Mouse (Mus musculus) neural tube, embryonic 14.5 days (tissue): Measurements from ENCODE around the gene Atp2b1. TPM values are rescaled to one million over a fixed set of nuclear protein-coding genes. Genes with fewer than 3 reads are reported as not detected.

Experiments used
- ATAC-seq: fragments of 200-750 bp; cut with Nextera tagmentation; 2 replicates; pipeline ENCODE4 v1.8.0; 2017; ENCODE audit warnings: low read depth, mild to moderate bottlenecking, moderate TSS enrichment, moderate library complexity
- H3K27ac ChIP-seq: fragments of 300-500 bp; sonication (generic); 2 replicates; pipeline ENCODE4 v1.5.1; 2014; ENCODE audit warnings: low read depth, mild to moderate bottlenecking, control low read depth, low read length, moderate library complexity, mixed read lengths
- H3K27me3 ChIP-seq: fragments of 300-500 bp; sonication (generic); 2 replicates; pipeline ENCODE4 v1.6.1; 2014; ENCODE audit warnings: low read length; ENCODE audit not compliant: control insufficient read depth, insufficient read depth
- H3K36me3 ChIP-seq: fragments of 300-500 bp; sonication (generic); 2 replicates; pipeline ENCODE4 v1.6.1; 2014; ENCODE audit warnings: low read length, mixed read lengths; ENCODE audit not compliant: control insufficient read depth, insufficient read depth
- H3K4me1 ChIP-seq: fragments of 300-500 bp; sonication (generic); 2 replicates; pipeline ENCODE4 v1.6.1; 2014; ENCODE audit warnings: low read length; ENCODE audit not compliant: control insufficient read depth, insufficient read depth
- H3K4me2 ChIP-seq: fragments of 300-500 bp; sonication (generic); 2 replicates; pipeline ENCODE4 v1.6.1; 2014; ENCODE audit warnings: mild to moderate bottlenecking, low read depth, low read length, control low read depth
- H3K4me3 ChIP-seq: fragments of 300-500 bp; sonication (generic); 2 replicates; pipeline ENCODE4 v1.5.1; 2014; ENCODE audit warnings: low read depth, low read length, control low read depth, mixed read lengths
- H3K9ac ChIP-seq: fragments of 300-500 bp; sonication (generic); replicated peaks from 2 replicates; pipeline ENCODE4 v1.6.1; 2014; ENCODE audit warnings: low read depth, mild to moderate bottlenecking, control low read depth, low read length, mixed read lengths
- H3K9me3 ChIP-seq: fragments of 300-500 bp; sonication (generic); 2 replicates; pipeline ENCODE4 v1.6.1; 2016; ENCODE audit warnings: low read length; ENCODE audit not compliant: control insufficient read depth
- WGBS: fragments of 180-500 bp; shearing (Covaris S2); extraction: QIAGEN DNeasy Blood & Tissue Kit; methylation state at CpG from one replicate; pipeline ENCODE4 v1.1.7; 2014; 5-methylcytosine and 5-hydroxymethylcytosine counted together
- polyA plus RNA-seq: library from polyadenylated mRNA; unstranded; fragments of >200 nt; fragmentation: Nextera tagmentation; extraction: Ambion mirVana; gene quantifications from 2 replicates; pipeline ENCODE4 v1.2.1, GENCODE M21; 2014

The Atp2b1 gene
- polyA plus RNA-seq, 1 experiment from 2014 or later: 412 TPM

DNA sequence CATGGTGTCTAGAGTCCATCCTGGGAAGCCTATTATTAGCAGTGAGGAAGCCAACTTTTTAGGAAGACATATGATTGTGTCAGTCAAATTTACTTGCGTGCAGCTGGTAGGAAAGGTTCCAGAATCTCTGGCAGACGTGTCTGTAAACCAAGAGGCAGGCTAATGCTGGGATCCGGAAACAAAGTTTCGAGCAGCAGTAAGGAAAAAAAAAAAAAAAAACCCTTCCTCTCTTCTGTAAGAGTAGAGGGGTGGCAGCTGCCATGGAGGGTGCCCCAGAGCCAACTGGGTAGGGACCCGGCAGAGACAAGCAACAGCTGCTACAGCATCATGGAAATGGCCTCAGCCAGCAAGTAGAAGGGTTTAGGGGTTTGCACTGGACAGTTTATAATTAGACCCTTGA, 31.6 kb upstream of the Atp2b1 start:
- no peak for ATAC-seq
- H3K36me3 ChIP-seq: no peaks in the 10 kb centered on the region

DNA sequence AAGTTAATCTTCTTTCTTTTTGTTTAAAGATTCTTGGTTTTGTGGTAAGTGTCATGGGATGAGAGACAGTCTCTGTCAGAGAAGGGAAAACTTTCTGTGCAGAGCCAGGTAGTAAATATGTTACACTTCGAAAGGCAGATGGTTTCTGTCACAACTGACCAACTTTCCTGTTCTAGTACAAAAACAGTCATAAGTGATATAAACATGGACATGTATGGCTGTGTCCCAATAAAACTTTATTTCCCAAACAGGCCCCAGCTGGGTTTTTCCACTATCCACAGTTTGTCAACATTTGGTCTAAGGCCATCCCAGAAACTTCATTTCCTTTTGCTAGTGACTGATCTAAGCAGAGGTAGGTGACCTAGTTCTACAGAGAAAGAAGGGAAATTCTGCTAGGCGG, 29.8 kb upstream of the Atp2b1 start:
- no peak overlapping the region for H3K27ac ChIP-seq
- H3K27me3 ChIP-seq: no peaks in the 10 kb centered on the region
- H3K4me1 ChIP-seq: no peaks in the 10 kb centered on the region
- no peak for ATAC-seq
- H3K36me3 ChIP-seq: no peaks in the 10 kb centered on the region
- no peak overlapping the region for H3K4me2 ChIP-seq
- no peak overlapping the region for H3K4me3 ChIP-seq
- WGBS: 96% methylated on average over 2 of the region's 2 CpGs
- H3K9me3 ChIP-seq: no peaks in the 10 kb centered on the region
- no peak overlapping the region for H3K9ac ChIP-seq

More for the DNA sequence above, 31.6 kb upstream of the Atp2b1 start:
- WGBS: 91% methylated on average over 5 of the region's 5 CpGs
- no peaks in the 10 kb centered on the region for H3K4me1 ChIP-seq
- H3K9me3 ChIP-seq: no peaks in the 10 kb centered on the region
- H3K27me3 ChIP-seq: no peaks in the 10 kb centered on the region
- H3K4me2 ChIP-seq: no peak overlapping the region
- H3K27ac ChIP-seq: no peak overlapping the region
- no peak overlapping the region for H3K9ac ChIP-seq
- H3K4me3 ChIP-seq: no peak overlapping the region

DNA sequence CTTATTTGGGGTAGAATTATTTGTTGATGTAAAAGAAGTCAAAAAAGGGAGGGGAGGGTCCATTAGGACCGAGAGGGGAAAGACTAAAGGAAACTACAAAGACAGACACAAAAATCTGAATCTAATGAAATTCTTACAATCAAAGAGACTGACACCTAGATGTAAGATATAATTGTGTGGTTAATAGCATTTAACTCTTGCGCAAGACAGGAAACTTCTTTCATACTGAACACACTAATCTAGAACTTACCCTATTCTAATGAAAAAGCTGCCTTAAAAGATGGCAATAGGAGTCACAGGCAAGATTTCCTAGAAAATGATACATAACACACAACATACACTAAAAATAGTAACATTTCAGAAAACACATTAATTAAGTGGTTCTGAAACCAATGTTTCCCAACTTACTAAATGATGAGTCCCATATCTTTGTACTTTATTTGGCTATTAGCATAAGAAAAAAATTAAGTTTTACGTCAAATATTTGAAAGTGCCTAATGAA, 27.4 kb upstream of the Atp2b1 start:
- Histone ChIP-seq H3K4me3 (no peak overlapping the region), H3K9me3 (no peaks in the 10 kb centered on the region), H3K4me1 (no peaks in the 10 kb centered on the region), H3K9ac (no peak overlapping the region), H3K27ac (no peak overlapping the region), H3K27me3 (no peaks in the 10 kb centered on the region), H3K36me3 (no peaks in the 10 kb centered on the region), H3K4me2 (no peak overlapping the region)
- 93% methylated on average over 3 of the region's 3 CpGs for WGBS
- no peak for ATAC-seq

DNA sequence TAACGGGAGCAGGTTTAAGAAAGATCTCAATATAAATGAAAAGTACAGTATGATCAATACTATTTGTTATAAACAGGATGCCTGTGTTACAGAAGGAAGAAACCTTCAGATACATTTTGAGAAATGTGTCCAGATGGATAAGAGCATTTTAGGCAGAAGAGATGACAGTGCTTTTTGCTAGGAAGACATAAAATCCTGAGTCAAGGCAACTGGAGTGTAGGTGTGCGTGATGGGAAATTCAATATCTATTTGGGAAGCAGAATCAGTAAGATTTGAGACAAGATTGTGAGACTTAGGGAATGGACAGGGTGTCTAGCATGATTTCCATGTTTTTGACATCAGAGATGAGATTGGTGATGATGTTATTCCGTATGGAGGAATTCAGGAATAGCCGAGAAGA, 22.8 kb upstream of the Atp2b1 start:
- H3K27me3 ChIP-seq: no peaks in the 10 kb centered on the region
- H3K36me3 ChIP-seq: no peaks in the 10 kb centered on the region
- H3K4me2 ChIP-seq: no peak overlapping the region
- ATAC-seq: no peak
- no peaks in the 10 kb centered on the region for H3K9me3 ChIP-seq
- 92% methylated on average over 4 of the region's 4 CpGs for WGBS
- no peak overlapping the region for H3K27ac ChIP-seq
- no peak overlapping the region for H3K4me3 ChIP-seq
- no peaks in the 10 kb centered on the region for H3K4me1 ChIP-seq
- no peak overlapping the region for H3K9ac ChIP-seq

DNA sequence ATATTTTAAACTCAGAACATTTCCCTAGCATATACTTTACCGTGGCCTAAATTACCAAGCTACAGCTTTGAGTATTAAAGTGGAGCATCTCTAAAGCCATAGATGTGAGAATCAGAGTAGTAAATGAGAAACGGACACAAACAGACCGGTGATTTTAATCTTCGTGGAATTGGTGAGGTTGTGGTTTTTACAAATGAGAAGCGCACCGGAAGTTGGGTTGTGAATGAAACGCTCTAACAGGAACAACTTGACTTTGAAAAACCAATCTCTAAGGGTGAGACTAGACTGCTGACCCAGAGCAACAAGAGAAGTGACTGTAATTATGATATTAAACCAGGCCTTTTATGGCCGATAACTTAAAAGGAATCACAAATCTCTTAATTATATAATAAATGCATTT, 16.7 kb upstream of the Atp2b1 start:
- H3K4me2 ChIP-seq: no peak overlapping the region
- H3K4me1 ChIP-seq: no peaks in the 10 kb centered on the region
- no peaks in the 10 kb centered on the region for H3K27me3 ChIP-seq
- WGBS: 92% methylated on average over 8 of the region's 8 CpGs
- no peaks in the 10 kb centered on the region for H3K9me3 ChIP-seq
- no peak overlapping the region for H3K9ac ChIP-seq
- no peak overlapping the region for H3K4me3 ChIP-seq
- no peaks in the 10 kb centered on the region for H3K36me3 ChIP-seq
- no peak for ATAC-seq
- no peak overlapping the region for H3K27ac ChIP-seq

DNA sequence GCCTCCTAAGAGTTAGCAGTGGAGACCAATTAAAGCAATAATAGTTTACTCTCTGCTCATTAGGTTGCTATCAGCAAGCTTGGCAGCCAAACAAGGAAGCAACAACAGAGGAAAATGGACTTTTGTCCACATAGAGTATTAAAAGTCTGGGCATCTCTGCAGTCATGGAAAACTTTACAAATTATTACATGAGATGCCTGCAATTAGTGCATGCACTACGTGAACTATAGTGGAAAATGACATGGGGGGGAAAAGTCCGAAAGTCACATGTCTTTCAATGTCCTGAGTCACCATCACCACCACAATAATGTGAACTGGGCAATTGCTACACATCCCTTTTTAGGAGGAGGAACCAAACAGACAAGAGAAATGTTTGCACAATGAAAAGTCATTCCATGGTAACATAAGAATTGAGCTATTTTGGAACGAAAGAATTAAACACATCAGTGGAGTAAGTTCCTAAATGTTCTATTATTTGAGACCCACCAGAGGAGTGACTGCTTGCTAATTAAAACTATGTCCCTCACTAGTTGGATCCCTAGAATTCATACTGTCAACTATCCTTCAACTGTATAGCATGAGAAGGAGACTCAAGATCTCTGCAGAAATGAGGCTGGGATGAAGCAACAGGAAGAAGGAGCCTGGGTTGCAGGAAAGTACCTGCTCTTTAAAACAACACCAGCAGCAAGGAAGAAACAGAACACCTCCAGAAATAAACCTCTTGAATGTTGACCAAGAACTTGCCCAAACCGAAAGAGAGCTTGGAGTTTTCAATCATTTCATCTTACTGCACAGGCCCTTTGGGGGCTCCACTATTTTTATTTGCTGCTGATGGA, 16.1 kb upstream of the Atp2b1 start:
- H3K9me3 ChIP-seq: no peaks in the 10 kb centered on the region
- WGBS: 87% methylated on average over 4 of the region's 4 CpGs
- no peaks in the 10 kb centered on the region for H3K4me1 ChIP-seq
- no peak overlapping the region for H3K9ac ChIP-seq
- no peak overlapping the region for H3K27ac ChIP-seq
- H3K4me3 ChIP-seq: no peak overlapping the region
- H3K27me3 ChIP-seq: no peaks in the 10 kb centered on the region
- H3K4me2 ChIP-seq: no peak overlapping the region
- no peaks in the 10 kb centered on the region for H3K36me3 ChIP-seq
- ATAC-seq: no peak

DNA sequence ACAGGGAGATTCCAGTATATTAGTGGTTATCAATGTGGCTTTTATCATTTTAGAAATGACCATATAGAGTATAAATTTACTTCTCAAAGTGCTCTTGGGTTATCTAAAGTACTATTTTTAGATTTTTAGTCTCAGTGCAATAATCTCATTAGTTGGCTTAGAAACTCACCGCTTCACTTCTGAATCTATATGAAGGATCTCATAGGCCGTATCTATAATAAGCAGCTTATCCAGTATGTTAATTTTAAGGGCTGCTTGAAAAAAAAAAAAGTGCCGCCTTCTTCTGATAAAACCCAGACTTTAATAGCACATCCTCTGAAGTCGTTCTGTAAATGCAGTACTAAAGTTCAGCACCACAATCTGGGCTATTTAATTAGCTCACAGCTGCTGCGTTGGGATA, 12.7 kb upstream of the Atp2b1 start:
- Histone ChIP-seq H3K4me1 (no peaks in the 10 kb centered on the region), H3K4me2 (no peak overlapping the region), H3K27ac (no peak overlapping the region), H3K27me3 (no peaks in the 10 kb centered on the region), H3K9me3 (no peaks in the 10 kb centered on the region), H3K36me3 (no peaks in the 10 kb centered on the region), H3K4me3 (no peak overlapping the region), H3K9ac (no peak overlapping the region)
- ATAC-seq: no peak
- WGBS: 80% methylated on average over 5 of the region's 5 CpGs

DNA sequence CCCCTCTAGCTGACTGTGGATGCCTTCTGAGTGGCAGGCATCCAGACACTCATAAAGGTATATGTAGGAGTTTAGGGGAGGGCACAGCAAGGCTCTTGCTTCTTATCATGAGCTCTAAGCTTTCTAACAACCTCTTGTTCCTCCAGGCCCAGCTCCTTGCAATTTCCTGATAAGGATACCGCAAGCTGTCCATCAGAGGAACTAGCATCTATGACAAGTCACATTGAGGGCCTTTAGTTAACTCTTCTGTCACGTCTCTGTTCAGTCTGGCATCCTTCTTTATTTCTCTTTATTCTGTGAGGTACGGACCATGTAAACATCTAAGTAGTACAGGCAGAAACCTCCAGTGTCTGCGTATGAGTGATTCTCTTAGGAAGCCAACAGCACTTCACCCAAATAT, 8.2 kb upstream of the Atp2b1 start:
- H3K27me3 ChIP-seq: no peaks in the 10 kb centered on the region
- H3K4me2 ChIP-seq: no peak overlapping the region
- no peak overlapping the region for H3K4me3 ChIP-seq
- 85% methylated on average over 4 of the region's 4 CpGs for whole genome bisulfite sequencing
- no peaks in the 10 kb centered on the region for H3K9me3 ChIP-seq
- no peak overlapping the region for H3K27ac ChIP-seq
- no peak overlapping the region for H3K9ac ChIP-seq
- H3K36me3 ChIP-seq: no peaks in the 10 kb centered on the region
- no peaks in the 10 kb centered on the region for H3K4me1 ChIP-seq
- no peak for ATAC-seq

DNA sequence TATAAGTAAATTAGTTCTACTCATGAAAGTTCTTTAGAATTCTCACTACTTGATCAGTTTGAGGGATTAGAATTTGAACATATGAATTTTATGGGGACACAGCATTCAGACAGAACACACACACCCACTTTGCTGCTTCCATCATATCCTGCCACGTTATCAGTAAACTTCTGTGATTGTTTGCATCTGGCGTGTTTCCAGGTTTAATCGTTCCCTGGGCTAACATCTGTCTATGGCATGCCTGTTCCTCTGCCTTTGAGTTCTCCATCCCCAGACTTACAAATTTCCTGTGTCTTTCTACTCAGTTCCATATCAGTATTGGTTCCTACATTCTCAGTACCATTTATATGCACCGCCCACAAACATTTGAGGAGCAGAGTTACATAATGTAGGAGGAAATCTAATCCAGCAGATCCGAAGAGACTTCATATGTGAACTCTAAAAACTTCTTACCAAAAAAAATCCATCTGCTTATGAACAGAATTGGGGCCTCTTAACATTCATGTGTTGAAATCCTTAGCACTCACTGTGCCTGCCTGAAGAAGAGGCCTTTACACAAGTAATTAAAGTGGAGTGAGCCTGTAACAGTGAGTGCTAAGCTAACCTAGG, 7.2 kb upstream of the Atp2b1 start:
- 88% methylated on average over 5 of the region's 5 CpGs for WGBS

More for the DNA sequence above, 7.2 kb upstream of the Atp2b1 start:
- no peak overlapping the region for H3K27ac ChIP-seq
- H3K9ac ChIP-seq: no peak overlapping the region
- H3K4me1 ChIP-seq: no peaks in the 10 kb centered on the region
- H3K9me3 ChIP-seq: no peaks in the 10 kb centered on the region
- H3K4me2 ChIP-seq: no peak overlapping the region
- H3K27me3 ChIP-seq: no peaks in the 10 kb centered on the region
- no peak for ATAC-seq
- H3K4me3 ChIP-seq: no peak overlapping the region
- no peaks in the 10 kb centered on the region for H3K36me3 ChIP-seq
